Comparison of ENCODE assay signal across 9 mouse cellular contexts in the genomic region with DNA sequence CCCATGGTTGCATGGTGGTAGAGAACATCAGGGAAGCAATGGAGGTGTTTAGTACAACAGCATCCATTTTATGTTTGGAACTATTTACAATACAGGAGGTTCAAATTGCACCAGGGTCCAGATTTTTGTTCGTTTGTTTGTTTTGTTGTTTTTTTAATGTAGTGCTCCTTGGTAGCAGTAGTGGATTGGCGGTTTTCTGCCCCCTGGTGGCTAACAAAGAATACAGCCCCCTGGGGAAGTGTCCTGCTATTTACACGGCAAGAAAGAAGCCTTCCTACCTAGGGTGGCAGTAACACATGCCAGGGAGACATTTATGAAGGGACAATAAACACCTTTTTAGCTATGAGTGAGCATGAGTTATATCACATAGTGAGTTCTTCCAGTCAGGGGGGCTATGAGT. TPM values are rescaled to one million over a fixed set of nuclear protein-coding genes. Genes with fewer than 3 reads are reported as not detected.
DNase-seq lines count a peak whose midpoint lies in the region; ATAC-seq and TF ChIP-seq lines count a peak whose summit lies in the region.
"Had no signal": no experiment of that assay in that cellular context is flagged by ENCODE, and none has a peak within 500 bp of the region (broad histone marks: within the 10 kb centered on the region; RNA-seq: fewer than 3 reads in every experiment).

No protein-coding gene starts in this region.

- no peak for ATAC-seq in cerebellum, adult (ENCODE audit: insufficient number of reproducible peaks, low FRiP score, low TSS enrichment)
- no peak for ATAC-seq in liver, embryonic 11.5 days (replicated peaks; ENCODE audit: low FRiP score)
- no peak for ATAC-seq in forebrain, embryonic 16.5 days

- H3K27me3 ChIP-seq in liver, adult 2 months (ENCODE audit: control insufficient read depth, insufficient read depth, low read length) = peaks cover 14% of the 10 kb centered on the region
- H3K27me3 ChIP-seq in liver, embryonic 11.5 days (replicated peaks; ENCODE audit: control insufficient read depth, insufficient read depth, low read length) = peaks cover 41% of the 10 kb centered on the region
- peaks cover 15% of the 10 kb centered on the region for H3K27me3 ChIP-seq in forebrain, embryonic 16.5 days (replicated peaks; ENCODE audit: control insufficient read depth, insufficient read depth, low read length)

- H3K27ac ChIP-seq in liver, adult 2 months (replicated peaks; ENCODE audit: insufficient read depth, low read depth, low read length) = no peak overlapping the region
- no peak overlapping the region for H3K27ac ChIP-seq in liver, embryonic 11.5 days (ENCODE audit: low read depth, low read length)
- H3K27ac ChIP-seq in forebrain, embryonic 16.5 days (ENCODE audit: low read length) = no peak overlapping the region

- no peaks in the 10 kb centered on the region for H3K9me3 ChIP-seq in liver, embryonic 11.5 days (ENCODE audit: control insufficient read depth, low read length)
- no peaks in the 10 kb centered on the region for H3K9me3 ChIP-seq in forebrain, embryonic 16.5 days (ENCODE audit: control insufficient read depth, low read length)

- no peak overlapping the region for H3K4me2 ChIP-seq in liver, embryonic 11.5 days
- no peak overlapping the region for H3K4me2 ChIP-seq in forebrain, embryonic 16.5 days (ENCODE audit: low read length)

- TF ChIP-seq POLR2A in liver, adult 2 months (IDR thresholded peaks at IDR 0.05; ENCODE audit: extremely low read depth, insufficient read depth, low read length) = no peak

- no peaks in the 10 kb centered on the region for H3K79me2 ChIP-seq in liver, adult 2 months (ENCODE audit: control insufficient read depth, insufficient read depth, low read length)

- DNase-seq in cerebellum, postnatal 10 days = peak; percentile 40 to 52
- DNase-seq in liver, adult 2 months (ENCODE audit: extremely low read depth, low read depth, low spot score) = peak; percentile 46
- DNase-seq in liver, embryonic 11.5 days (ENCODE audit: low spot score) = no peak
- DNase-seq in c-Kit-positive CD71-positive TER-119-positive erythroid progenitor cells, embryonic 14.5 days (ENCODE audit: low spot score) = peak; percentile 6
- peak; percentile 42 for DNase-seq in thymus, postnatal 0 days (ENCODE audit: low spot score)
- DNase-seq in spleen, adult 12 weeks (ENCODE audit: low spot score) = no peak
- DNase-seq: gastrocnemius, postnatal 14 days had no signal

- no peak overlapping the region for H3K9ac ChIP-seq in liver, adult 2 months (ENCODE audit: low read depth, low read length)
- no peak overlapping the region for H3K9ac ChIP-seq in liver, embryonic 11.5 days (ENCODE audit: low read depth, low read length)
- H3K9ac ChIP-seq in forebrain, embryonic 16.5 days (replicated peaks; ENCODE audit: low read depth, low read length) = no peak overlapping the region

- H3K36me3 ChIP-seq in liver, adult 2 months (ENCODE audit: control insufficient read depth, insufficient read depth, low read length) = no peaks in the 10 kb centered on the region
- H3K36me3 ChIP-seq in liver, embryonic 11.5 days (ENCODE audit: control insufficient read depth, insufficient read depth, low read length) = no peaks in the 10 kb centered on the region
- no peaks in the 10 kb centered on the region for H3K36me3 ChIP-seq in forebrain, embryonic 16.5 days (ENCODE audit: control insufficient read depth, insufficient read depth)

- peaks cover 4% of the 10 kb centered on the region for H3K4me1 ChIP-seq in liver, adult 2 months (ENCODE audit: control insufficient read depth, insufficient read depth, low read length)
- H3K4me1 ChIP-seq in liver, embryonic 11.5 days (replicated peaks; ENCODE audit: control insufficient read depth, insufficient read depth, low read length) = no peaks in the 10 kb centered on the region; the same call in 1 of the 2 replicates
- peaks cover 20% of the 10 kb centered on the region for H3K4me1 ChIP-seq in forebrain, embryonic 16.5 days (replicated peaks; ENCODE audit: control insufficient read depth, insufficient read depth, low read length)

- H3K4me3 ChIP-seq in liver, adult 2 months (ENCODE audit: insufficient read depth, low read depth, low read length) = no peak overlapping the region
- H3K4me3 ChIP-seq in liver, embryonic 11.5 days (ENCODE audit: low read depth, low read length) = no peak overlapping the region
- no peak overlapping the region for H3K4me3 ChIP-seq in forebrain, embryonic 16.5 days (replicated peaks; ENCODE audit: low read length)

- 23% methylated on average over 3 of the region's 3 CpGs for WGBS in liver, adult 2 months
- WGBS in liver, embryonic 11.5 days = 17% methylated on average over 3 of the region's 3 CpGs
- WGBS in forebrain, embryonic 16.5 days = 33% methylated on average over 3 of the region's 3 CpGs

- TF ChIP-seq CTCF in liver, adult 2 months (IDR thresholded peaks at IDR 0.05; ENCODE audit: low read depth, low read length) = peak; percentile 52

RNA-seq across cellular contexts. Expression of gene Fam107a, which starts 3.3 kb away (rescaled TPM):
- 0.27 TPM in 1 of 2 replicates, not detected in the other for total RNA-seq in liver, adult 2 months (2014; rRNA removed)
- polyA plus RNA-seq in liver, adult 2 months (2012; rRNA removed) = not detected in 2 replicates
- polyA plus RNA-seq in liver, embryonic 11.5 days (2014; fragmentation: Nextera tagmentation; extraction: Ambion mirVana) = 0.08 and 0.53 TPM in 2 replicates
- 0.16 and 0.17 TPM in 2 replicates for polyA plus RNA-seq in thymus, postnatal 0 days (2015; fragmentation: Nextera tagmentation; extraction: Ambion mirVana)
- polyA plus RNA-seq in forebrain, embryonic 16.5 days (2015; fragmentation: Nextera tagmentation; extraction: Ambion mirVana) = 0.54 and 0.73 TPM in 2 replicates

RNA-seq across cellular contexts. Expression of gene Acox2, which starts 55.4 kb away (rescaled TPM):
- 213 and 244 TPM in 2 replicates for total RNA-seq in liver, adult 2 months (2014; rRNA removed)
- polyA plus RNA-seq in liver, adult 2 months (2012; rRNA removed) = 301 and 313 TPM in 2 replicates
- polyA plus RNA-seq in liver, embryonic 11.5 days (2014; fragmentation: Nextera tagmentation; extraction: Ambion mirVana) = 1.0 and 1.2 TPM in 2 replicates
- 0.71 and 0.75 TPM in 2 replicates for polyA plus RNA-seq in thymus, postnatal 0 days (2015; fragmentation: Nextera tagmentation; extraction: Ambion mirVana)
- 0.44 TPM in 1 of 2 replicates, not detected in the other for polyA plus RNA-seq in forebrain, embryonic 16.5 days (2015; fragmentation: Nextera tagmentation; extraction: Ambion mirVana)

Comparison
In these comparisons a context has a peak if more than half of its experiments do, and no peak if none do; other contexts are left out.
1. DNase-seq: peak in cerebellum, postnatal 10 days (2 of 2), liver, adult 2 months (single experiment), c-Kit-positive CD71-positive TER-119-positive erythroid progenitor cells, embryonic 14.5 days (single experiment) and thymus, postnatal 0 days (single experiment); none in liver, embryonic 11.5 days (single experiment) and spleen, adult 12 weeks (single experiment).
2. RNA of gene Acox2, which starts 55.4 kb away (polyA plus RNA-seq): 301 to 313 TPM in liver, adult 2 months; 1.0 to 1.2 TPM in liver, embryonic 11.5 days, 0.71 to 0.75 TPM in thymus, postnatal 0 days and 0.44 TPM in forebrain, embryonic 16.5 days; every median in the first group is over 100 times any median in the second.